Mouse (Mus musculus) erythroblast, embryonic 14.5 days (primary cell): ENCODE measurements around the gene Sec31a.

ENCODE experiments used
- GATA1 ChIP-seq: IDR thresholded peaks from 2 replicates; pipeline ENCODE4 v1.6.1; 2012; ENCODE audit warnings: low read length, inconsistent platforms, mixed read lengths
- TAL1 ChIP-seq: IDR thresholded peaks from 3 replicates; pipeline ENCODE4 v1.6.1; 2012; ENCODE audit warnings: low read length, inconsistent platforms, mixed read lengths

GRCm38 (mm10) chr5:100369825-100370459 is 46.1 kb downstream of the Sec31a start:
- TF ChIP-seq TAL1 (no peak), GATA1 (no peak)
